Mouse (Mus musculus) liver, embryonic 16.5 days (tissue): ENCODE measurements at regions not wholly inside any gene's neighbourhood (a gene's known extent, or its start where the extent isn't known, plus 50 kb on each side); places are given as distances from the start of the nearest gene placed in this dataset.

Source experiments
- ATAC-seq: fragments of 200-750 bp; cut with Nextera tagmentation; 2 replicates; pipeline ENCODE4 v1.8.0; 2017; ENCODE audit warnings: low read depth, mild to moderate bottlenecking, moderate number of reproducible peaks, moderate library complexity
- H3K27ac ChIP-seq: fragments of 300-500 bp; sonication (generic); 2 replicates; pipeline ENCODE4 v1.5.1; 2014; ENCODE audit warnings: mild to moderate bottlenecking, low read length
- H3K27me3 ChIP-seq: fragments of 300-500 bp; sonication (generic); 2 replicates; pipeline ENCODE4 v1.6.1; 2014; ENCODE audit warnings: low read depth, low read length, mixed read lengths; ENCODE audit not compliant: control insufficient read depth, insufficient read depth
- H3K36me3 ChIP-seq: fragments of 300-500 bp; sonication (generic); 2 replicates; pipeline ENCODE4 v1.6.1; 2014; ENCODE audit warnings: mild to moderate bottlenecking; ENCODE audit not compliant: control insufficient read depth, insufficient read depth
- H3K4me1 ChIP-seq: fragments of 300-500 bp; sonication (generic); 2 replicates; pipeline ENCODE4 v1.6.1; 2014; ENCODE audit warnings: low read depth, low read length, mixed read lengths; ENCODE audit not compliant: control insufficient read depth
- H3K4me2 ChIP-seq: fragments of 300-500 bp; sonication (generic); 2 replicates; pipeline ENCODE4 v1.6.1; 2014; ENCODE audit warnings: low read depth, low read length, mixed read lengths
- H3K4me3 ChIP-seq: fragments of 300-500 bp; sonication (generic); 2 replicates; pipeline ENCODE4 v1.5.1; 2014; ENCODE audit warnings: low read depth, mild to moderate bottlenecking, low read length
- H3K9ac ChIP-seq: fragments of 300-500 bp; sonication (generic); 2 replicates; pipeline ENCODE4 v1.6.1; 2014; ENCODE audit warnings: low read depth, low read length
- H3K9me3 ChIP-seq: fragments of 300-500 bp; sonication (generic); replicated peaks from 2 replicates; pipeline ENCODE4 v1.6.1; 2016; ENCODE audit warnings: low read length; ENCODE audit not compliant: control insufficient read depth
- WGBS: fragments of 180-500 bp; shearing (Covaris S2); extraction: QIAGEN DNeasy Blood & Tissue Kit; methylation state at CpG from one replicate; pipeline ENCODE4 v1.1.7; 2014; ENCODE audit not compliant: insufficient replicate concordance; 5-methylcytosine and 5-hydroxymethylcytosine counted together

- no peak for ATAC-seq
- WGBS: 57% methylated on average over 16 of the region's 16 CpGs
- Histone ChIP-seq H3K4me2 (no peak overlapping the region), H3K9ac (no peak overlapping the region), H3K4me1 (no peaks in the 10 kb centered on the region), H3K36me3 (no peaks in the 10 kb centered on the region), H3K4me3 (no peak overlapping the region), H3K27me3 (no peaks in the 10 kb centered on the region), H3K27ac (no peak overlapping the region), H3K9me3 (no peaks in the 10 kb centered on the region)
Measured at GRCm38 (mm10) chr12:110157998-110158747, 120.7 kb upstream of the Dio3 start.

- no peak overlapping the region for H3K4me3 ChIP-seq
- H3K4me2 ChIP-seq: no peak overlapping the region
- no peaks in the 10 kb centered on the region for H3K4me1 ChIP-seq
- no peak overlapping the region for H3K9ac ChIP-seq
- H3K36me3 ChIP-seq: no peaks in the 10 kb centered on the region
- no peaks in the 10 kb centered on the region for H3K9me3 ChIP-seq
- WGBS: 80% methylated on average over 4 of the region's 4 CpGs
- H3K27me3 ChIP-seq: no peaks in the 10 kb centered on the region
- ATAC-seq: no peak
- H3K27ac ChIP-seq: no peak overlapping the region
Measured at GRCm38 (mm10) chr12:110161306-110161705, 117.6 kb upstream of the Dio3 start.

GRCm38 (mm10) chr12:110165462-110165861 lies 113.4 kb upstream of the Dio3 start:
- Histone ChIP-seq H3K27ac (no peak overlapping the region), H3K4me2 (no peak overlapping the region), H3K4me1 (no peaks in the 10 kb centered on the region), H3K27me3 (no peaks in the 10 kb centered on the region), H3K36me3 (no peaks in the 10 kb centered on the region), H3K4me3 (no peak overlapping the region), H3K9ac (no peak overlapping the region), H3K9me3 (no peaks in the 10 kb centered on the region)
- WGBS: 66% methylated on average over 13 of the region's 13 CpGs
- ATAC-seq: no peak

GRCm38 (mm10) chr12:110168407-110168806 lies 110.5 kb upstream of the Dio3 start:
- Histone ChIP-seq H3K9ac (no peak overlapping the region), H3K27me3 (no peaks in the 10 kb centered on the region), H3K4me2 (no peak overlapping the region), H3K4me3 (no peak overlapping the region), H3K27ac (no peak overlapping the region), H3K36me3 (no peaks in the 10 kb centered on the region), H3K9me3 (no peaks in the 10 kb centered on the region), H3K4me1 (no peaks in the 10 kb centered on the region)
- 64% methylated on average over 4 of the region's 4 CpGs for WGBS
- ATAC-seq: no peak

- H3K4me1 ChIP-seq: no peaks in the 10 kb centered on the region
- no peak overlapping the region for H3K4me2 ChIP-seq
- H3K4me3 ChIP-seq: no peak overlapping the region
- H3K27me3 ChIP-seq: no peaks in the 10 kb centered on the region
- H3K36me3 ChIP-seq: no peaks in the 10 kb centered on the region
- WGBS: 86% methylated on average over 1 of the region's 1 CpGs
- H3K9ac ChIP-seq: no peak overlapping the region
- ATAC-seq: no peak
- H3K27ac ChIP-seq: no peak overlapping the region
- no peaks in the 10 kb centered on the region for H3K9me3 ChIP-seq
Measured at GRCm38 (mm10) chr12:110169261-110169660, 109.6 kb upstream of the Dio3 start.

- no peak for ATAC-seq
- Histone ChIP-seq H3K27me3 (no peaks in the 10 kb centered on the region), H3K4me3 (no peak overlapping the region), H3K4me2 (no peak overlapping the region), H3K9me3 (no peaks in the 10 kb centered on the region), H3K27ac (no peak overlapping the region), H3K36me3 (no peaks in the 10 kb centered on the region), H3K9ac (no peak overlapping the region), H3K4me1 (no peaks in the 10 kb centered on the region)
- WGBS: 55% methylated on average over 8 of the region's 8 CpGs
Measured at GRCm38 (mm10) chr12:110170496-110170895, 108.4 kb upstream of the Dio3 start.

GRCm38 (mm10) chr12:110177826-110178225 lies 101.0 kb upstream of the Dio3 start:
- ATAC-seq: no peak
- no peaks in the 10 kb centered on the region for H3K9me3 ChIP-seq
- H3K4me3 ChIP-seq: no peak overlapping the region
- no peaks in the 10 kb centered on the region for H3K27me3 ChIP-seq
- H3K36me3 ChIP-seq: no peaks in the 10 kb centered on the region
- no peak overlapping the region for H3K9ac ChIP-seq
- H3K27ac ChIP-seq: no peak overlapping the region
- 65% methylated on average over 2 of the region's 2 CpGs for WGBS
- H3K4me2 ChIP-seq: no peak overlapping the region
- H3K4me1 ChIP-seq: no peaks in the 10 kb centered on the region

GRCm38 (mm10) chr12:110183473-110183872 lies 95.4 kb upstream of the Dio3 start:
- no peak overlapping the region for H3K9ac ChIP-seq

GRCm38 (mm10) chr12:110185399-110185798 lies 93.5 kb upstream of the Dio3 start:
- ATAC-seq: no peak
- WGBS: 40% methylated on average over 9 of the region's 9 CpGs
- Histone ChIP-seq H3K9me3 (no peaks in the 10 kb centered on the region), H3K27ac (no peak overlapping the region), H3K27me3 (peaks cover 39% of the 10 kb centered on the region), H3K4me3 (no peak overlapping the region), H3K4me2 (no peak overlapping the region), H3K4me1 (no peaks in the 10 kb centered on the region), H3K36me3 (no peaks in the 10 kb centered on the region), H3K9ac (no peak overlapping the region)

More at GRCm38 (mm10) chr12:110183473-110183872, 95.4 kb upstream of the Dio3 start:
- Histone ChIP-seq H3K4me1 (no peaks in the 10 kb centered on the region), H3K27ac (no peak overlapping the region), H3K36me3 (no peaks in the 10 kb centered on the region), H3K4me3 (no peak overlapping the region), H3K27me3 (peaks cover 24% of the 10 kb centered on the region), H3K9me3 (no peaks in the 10 kb centered on the region), H3K4me2 (no peak overlapping the region)
- ATAC-seq: no peak
- WGBS: 58% methylated on average over 6 of the region's 6 CpGs
